Mouse (Mus musculus) lung, postnatal 0 days (tissue): ENCODE data around the gene Lrch2. TPM values are rescaled to one million over a fixed set of nuclear protein-coding genes. Genes with fewer than 3 reads are reported as not detected.
"Not testable (repeated sequence)": the region's sequence is repeated elsewhere in the genome, so short reads cannot be mapped to it uniquely, and the experiment has no call there.

Experiments
- ATAC-seq: fragments of 200-750 bp; cut with Nextera tagmentation; 2 replicates; pipeline ENCODE4 v1.8.0; 2017; ENCODE audit warnings: moderate library complexity
- DNase-seq: peaks from one replicate; pipeline ENCODE4 v3.0.0-alpha.2; 2016; ENCODE audit warnings: low spot score
- H3K27ac ChIP-seq: fragments of 300-500 bp; sonication (generic); 2 replicates; pipeline ENCODE4 v1.5.1; 2014; ENCODE audit warnings: antibody characterized with exemption, mild to moderate bottlenecking, low read length, mixed read lengths
- H3K27me3 ChIP-seq: fragments of 300-500 bp; sonication (generic); replicated peaks from 2 replicates; pipeline ENCODE4 v1.6.1; 2014; ENCODE audit warnings: low read length, mixed read lengths; ENCODE audit not compliant: insufficient read depth
- H3K36me3 ChIP-seq: fragments of 300-500 bp; sonication (generic); 2 replicates; pipeline ENCODE4 v1.6.1; 2014; ENCODE audit warnings: low read length, mixed read lengths; ENCODE audit not compliant: insufficient read depth
- H3K4me1 ChIP-seq: fragments of 300-500 bp; sonication (generic); 2 replicates; pipeline ENCODE4 v1.6.1; 2014; ENCODE audit warnings: antibody characterized with exemption, low read depth, low read length, mixed read lengths; ENCODE audit not compliant: insufficient read depth
- H3K4me2 ChIP-seq: fragments of 300-500 bp; sonication (generic); replicated peaks from 2 replicates; pipeline ENCODE4 v1.6.1; 2014; ENCODE audit warnings: low read depth, mild to moderate bottlenecking, low read length, moderate library complexity, mixed read lengths
- H3K4me3 ChIP-seq: fragments of 300-500 bp; sonication (generic); 2 replicates; pipeline ENCODE4 v1.5.1; 2014; ENCODE audit warnings: low read depth, low read length
- H3K9ac ChIP-seq: fragments of 300-500 bp; sonication (generic); replicated peaks from 2 replicates; pipeline ENCODE4 v1.6.1; 2014; ENCODE audit warnings: low read depth, mild to moderate bottlenecking
- H3K9me3 ChIP-seq: fragments of 300-500 bp; sonication (generic); 2 replicates; pipeline ENCODE4 v1.6.1; 2016; ENCODE audit warnings: low read length, mixed read lengths
- CTCF ChIP-seq: IDR thresholded peaks from 2 replicates; pipeline ENCODE4 v1.5.1; 2016; ENCODE audit warnings: antibody characterized with exemption, mild to moderate bottlenecking
- EP300 ChIP-seq: IDR thresholded peaks from 2 replicates; pipeline ENCODE4 v1.6.1; 2016; ENCODE audit warnings: antibody characterized with exemption, mild to moderate bottlenecking, control low read depth
- WGBS: fragments of 180-500 bp; shearing (Covaris S2); extraction: QIAGEN DNeasy Blood & Tissue Kit; methylation state at CpG from one replicate; pipeline ENCODE4 v1.1.7; 2014; 5-methylcytosine and 5-hydroxymethylcytosine counted together
- polyA plus RNA-seq: library from polyadenylated mRNA; unstranded; fragments of >200 nt; fragmentation: Nextera tagmentation; extraction: Ambion mirVana; gene quantifications from 2 replicates; pipeline ENCODE4 v1.2.1, GENCODE M21; 2015

Lrch2 gene
- polyA plus RNA-seq, 1 experiment from 2014 or later: 1.1 TPM

DNA sequence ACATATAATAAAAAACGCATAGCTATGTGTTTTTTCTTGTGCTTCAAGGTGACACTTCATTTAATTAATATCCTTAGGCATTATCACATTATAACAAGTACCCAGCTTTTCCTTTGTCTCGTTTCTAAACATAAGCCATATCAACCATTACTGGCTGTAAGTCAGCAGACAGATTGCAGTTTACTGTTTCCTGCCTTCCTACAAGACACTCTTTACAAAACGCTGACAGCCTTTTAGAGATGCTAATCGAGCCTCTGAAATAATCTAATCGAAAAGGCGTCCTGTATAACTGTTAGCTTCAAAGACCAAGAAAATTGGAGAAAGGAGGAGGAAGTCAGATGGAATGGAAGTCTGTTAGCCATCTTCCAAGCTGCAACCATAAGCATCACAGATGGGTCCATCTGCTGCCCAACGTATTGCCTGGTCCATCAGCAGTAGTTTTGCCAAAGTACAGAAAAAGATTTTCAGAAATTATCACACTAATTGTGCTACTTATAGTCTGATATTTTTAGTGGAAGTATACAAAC, 26.2 kb downstream of the Lrch2 start:
- Histone ChIP-seq H3K36me3 (no peaks in the 10 kb centered on the region), H3K27ac (no peak overlapping the region), H3K4me1 (no peaks in the 10 kb centered on the region), H3K9me3 (no peaks in the 10 kb centered on the region), H3K9ac (no peak overlapping the region), H3K4me2 (no peak overlapping the region), H3K4me3 (no peak overlapping the region), H3K27me3 (no peaks in the 10 kb centered on the region)
- no peak for ATAC-seq
- TF ChIP-seq CTCF (no peak), EP300 (no peak)
- WGBS: 51% methylated on average over 7 of the region's 7 CpGs
- no peak for DNase-seq

GRCm38 (mm10) chrX:147489551-147489950, 64.3 kb downstream of the Lrch2 start:
- Histone ChIP-seq H3K27ac (no peak overlapping the region), H3K9ac (no peak overlapping the region), H3K36me3 (no peaks in the 10 kb centered on the region), H3K4me2 (no peak overlapping the region), H3K27me3 (no peaks in the 10 kb centered on the region), H3K4me1 (no peaks in the 10 kb centered on the region), H3K4me3 (no peak overlapping the region), H3K9me3 (no peaks in the 10 kb centered on the region)
- ATAC-seq: no peak
- DNase-seq: peak; percentile 17
- TF ChIP-seq EP300 (no peak), CTCF (peak; percentile 56)
- WGBS: 53% methylated on average over 2 of the region's 2 CpGs

GRCm38 (mm10) chrX:147453610-147454009, 100.3 kb downstream of the Lrch2 start, which contains the start of gene Vmn1r239-ps:
TSS of gene Vmn1r239-ps (minus strand) at chrX:147453710.
- ATAC-seq, H3K4me1 ChIP-seq, H3K27me3 ChIP-seq, H3K4me3 ChIP-seq, DNase-seq, H3K9ac ChIP-seq, H3K27ac ChIP-seq, H3K4me2 ChIP-seq, H3K9me3 ChIP-seq, H3K36me3 ChIP-seq: not testable (repeated sequence)
- 63% methylated on average over 1 of the region's 1 CpGs for WGBS

DNA sequence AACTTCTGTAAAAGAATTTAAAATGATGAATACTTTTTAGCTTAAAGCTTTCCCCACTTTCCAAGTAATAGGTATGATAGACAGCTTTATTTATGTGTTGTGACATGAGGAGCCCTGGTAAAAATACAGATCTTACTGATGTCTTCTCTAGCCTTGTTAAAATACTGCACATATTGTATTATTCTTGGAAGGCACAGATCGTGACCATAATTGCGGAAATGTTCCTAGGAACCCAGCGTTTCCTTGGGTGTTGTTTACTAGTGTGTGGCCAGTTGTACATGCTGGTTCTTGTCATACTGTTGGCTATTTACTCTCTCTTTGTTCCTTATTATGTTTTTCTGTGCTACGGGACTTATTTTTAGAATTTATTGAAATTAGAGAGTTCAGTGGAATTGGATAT, 110.5 kb downstream of the Lrch2 start:
- DNase-seq: no peak
- 77% methylated on average over 4 of the region's 4 CpGs for WGBS

GRCm38 (mm10) chrX:147435400-147435799, 118.5 kb downstream of the Lrch2 start:
- no peaks in the 10 kb centered on the region for H3K36me3 ChIP-seq
- no peak for TF ChIP-seq CTCF
- no peak for TF ChIP-seq EP300
- H3K4me3 ChIP-seq: no peak overlapping the region
- H3K4me1 ChIP-seq: no peaks in the 10 kb centered on the region
- no peaks in the 10 kb centered on the region for H3K9me3 ChIP-seq
- H3K27me3 ChIP-seq: no peaks in the 10 kb centered on the region
- H3K27ac ChIP-seq: no peak overlapping the region
- no peak overlapping the region for H3K4me2 ChIP-seq
- ATAC-seq (no peak), DNase-seq (no peak)
- WGBS: 64% methylated on average over 2 of the region's 2 CpGs
- no peak overlapping the region for H3K9ac ChIP-seq

More for the DNA sequence above, 110.5 kb downstream of the Lrch2 start:
- Histone ChIP-seq H3K4me3 (no peak overlapping the region), H3K9me3 (no peaks in the 10 kb centered on the region), H3K4me1 (no peaks in the 10 kb centered on the region), H3K9ac (no peak overlapping the region), H3K27ac (no peak overlapping the region), H3K4me2 (no peak overlapping the region), H3K27me3 (no peaks in the 10 kb centered on the region), H3K36me3 (no peaks in the 10 kb centered on the region)
- peak; percentile 19; the same call in 1 of the 2 replicates for ATAC-seq
- peak; percentile 32; the same call in 1 of the 2 replicates for TF ChIP-seq EP300
- no peak for TF ChIP-seq CTCF

GRCm38 (mm10) chrX:147429753-147430152, 124.1 kb downstream of the Lrch2 start:
- no peaks in the 10 kb centered on the region for H3K36me3 ChIP-seq
- no peaks in the 10 kb centered on the region for H3K27me3 ChIP-seq
- no peaks in the 10 kb centered on the region for H3K9me3 ChIP-seq
- H3K9ac ChIP-seq: no peak overlapping the region
- 27% methylated on average over 1 of the region's 1 CpGs for WGBS
- ATAC-seq (peak; percentile 75), DNase-seq (peak; percentile 72)
- no peak overlapping the region for H3K27ac ChIP-seq
- H3K4me2 ChIP-seq: no peak overlapping the region
- no peaks in the 10 kb centered on the region for H3K4me1 ChIP-seq
- no peak; the same call in 1 of the 2 replicates for TF ChIP-seq EP300
- no peak for TF ChIP-seq CTCF
- no peak overlapping the region for H3K4me3 ChIP-seq

GRCm38 (mm10) chrX:147429129-147429528, 124.8 kb downstream of the Lrch2 start, which contains the start of gene Il13ra2:
TSS of gene Il13ra2 (minus strand) at chrX:147429192.
- Histone ChIP-seq H3K4me1 (no peaks in the 10 kb centered on the region), H3K9me3 (no peaks in the 10 kb centered on the region), H3K27me3 (no peaks in the 10 kb centered on the region), H3K27ac (no peak within 1 kb of the TSS), H3K36me3 (no peaks in the 10 kb centered on the region), H3K9ac (no peak within 1 kb of the TSS), H3K4me2 (no peak within 1 kb of the TSS), H3K4me3 (no peak within 1 kb of the TSS)
- DNase-seq: peak; percentile 39
- ATAC-seq: no peak
- TF ChIP-seq EP300 (no peak), CTCF (no peak)
- 31% methylated on average over 1 of the region's 1 CpGs for WGBS

Other genes starting within 250 kb of the Lrch2 start
- gene Il13ra2, start 124.9 kb downstream of the Lrch2 start, polyA plus RNA-seq: 0.10 TPM in 1 of 2 replicates, not detected in the other
- gene Vmn1r239-ps, start 100.4 kb downstream of the Lrch2 start, polyA plus RNA-seq: not detected in 2 replicates
- not detected in 2 replicates for gene Gm15128, start 211.9 kb upstream of the Lrch2 start, polyA plus RNA-seq